Mouse (Mus musculus) CH12.LX (cell line): Measurements from ENCODE around the gene Mrps33. TPM values are rescaled to one million over a fixed set of nuclear protein-coding genes. Genes with fewer than 3 reads are reported as not detected.

Source experiments
- DNase-seq: peaks from one replicate; pipeline ENCODE4 v3.0.0-alpha.2; 2013; ENCODE audit errors: extremely low read depth
- H3K27ac ChIP-seq: 2 replicates; pipeline ENCODE4 v1.5.1; 2012; ENCODE audit warnings: low read depth, mild to moderate bottlenecking, control low read depth, moderate library complexity; ENCODE audit not compliant: insufficient read depth
- H3K27me3 ChIP-seq: replicated peaks from 2 replicates; pipeline ENCODE3; 2012; ENCODE audit warnings: inconsistent platforms
- H3K36me3 ChIP-seq, 2 experiments: replicated peaks in 1 of 2; 2 replicates each; pipeline versions ENCODE3 to v1.6.1; 2012; ENCODE audit warnings: inconsistent platforms in 1 of 2, low read length in 1 of 2, mild to moderate bottlenecking in 1 of 2, mixed read lengths in 1 of 2, moderate library complexity in 1 of 2; ENCODE audit not compliant: control insufficient read depth in 1 of 2, insufficient read depth in 1 of 2
- H3K4me1 ChIP-seq, 2 experiments: 2 replicates each; pipeline ENCODE4 v1.6.1; 2012; ENCODE audit warnings: inconsistent platforms in 1 of 2, moderate library complexity in 1 of 2; ENCODE audit not compliant: insufficient read depth in 2 of 2, control insufficient read depth in 1 of 2
- H3K4me2 ChIP-seq: 2 replicates; pipeline ENCODE4 v1.6.1; 2012; ENCODE audit warnings: low read depth, mild to moderate bottlenecking, control low read depth; ENCODE audit not compliant: poor library complexity, insufficient read depth, severe bottlenecking
- H3K4me3 ChIP-seq, 3 experiments: fragments of 150-350 bp in 1 of 3; sonication (generic) in 1 of 3; replicated peaks in 1 of 3; 2 replicates each; pipeline versions ENCODE3 to v1.5.1; 2011 to 2012; ENCODE audit warnings: low read depth in 2 of 3, low read length in 2 of 3, mild to moderate bottlenecking in 2 of 3, moderate library complexity in 2 of 3, control low read depth in 1 of 3, improper control_type of control experiment in 1 of 3, inconsistent platforms in 1 of 3, mixed read lengths in 1 of 3; ENCODE audit not compliant: poor library complexity in 1 of 3
- H3K79me2 ChIP-seq: replicated peaks from 2 replicates; pipeline ENCODE4 v1.6.1; 2012; ENCODE audit warnings: mild to moderate bottlenecking, moderate library complexity; ENCODE audit not compliant: control insufficient read depth, poor library complexity, insufficient read depth, severe bottlenecking; ENCODE audit errors: extremely low read depth
- H3K9ac ChIP-seq: 2 replicates; pipeline ENCODE4 v1.6.1; 2012; ENCODE audit warnings: low read depth, mild to moderate bottlenecking, control low read depth, moderate library complexity; ENCODE audit not compliant: insufficient read depth
- H3K9me3 ChIP-seq: replicated peaks from 2 replicates; pipeline ENCODE3; 2012; ENCODE audit warnings: low read length, inconsistent platforms, mixed read lengths
- BHLHE40 ChIP-seq: IDR thresholded peaks from 2 replicates; pipeline ENCODE4 v1.6.1; 2011; ENCODE audit warnings: mild to moderate bottlenecking, low read depth, low read length, improper control_type of control experiment
- CHD1 ChIP-seq: IDR thresholded peaks from 2 replicates; pipeline ENCODE4 v1.6.1; 2012; ENCODE audit warnings: low read depth, low read length, improper control_type of control experiment, inconsistent platforms
- CTCF ChIP-seq, 2 experiments: IDR thresholded peaks in 1 of 2; conservative IDR thresholded peaks in 1 of 2; 2 replicates each; pipeline ENCODE4 v1.5.1; 2011 to 2012; ENCODE audit warnings: low read depth in 2 of 2, low read length in 2 of 2, improper control_type of control experiment in 1 of 2, inconsistent platforms in 1 of 2, mild to moderate bottlenecking in 1 of 2, moderate library complexity in 1 of 2
- ELF1 ChIP-seq: IDR thresholded peaks from 2 replicates; pipeline ENCODE4 v1.6.1; 2014; ENCODE audit warnings: low read depth, mild to moderate bottlenecking, inconsistent platforms, low read length, improper control_type of control experiment
- ETS1 ChIP-seq: conservative IDR thresholded peaks from 2 replicates; pipeline ENCODE4 v1.6.1; 2012; ENCODE audit warnings: low read depth, mild to moderate bottlenecking, inconsistent platforms, low read length, improper control_type of control experiment, moderate library complexity
- HCFC1 ChIP-seq: IDR thresholded peaks from 2 replicates; pipeline ENCODE4 v1.6.1; 2012; ENCODE audit warnings: low read depth, mild to moderate bottlenecking, inconsistent platforms, low read length, improper control_type of control experiment
- KAT2A ChIP-seq: IDR thresholded peaks from 2 replicates; pipeline ENCODE4 v1.6.1; 2012; ENCODE audit warnings: low read length, improper control_type of control experiment, inconsistent platforms; ENCODE audit not compliant: insufficient replicate concordance
- MAX ChIP-seq: IDR thresholded peaks from 2 replicates; pipeline ENCODE4 v1.6.1; 2011; ENCODE audit warnings: low read length, improper control_type of control experiment
- NELFE ChIP-seq: IDR thresholded peaks from 2 replicates; pipeline ENCODE4 v1.6.1; 2011; ENCODE audit warnings: low read depth, low read length, improper control_type of control experiment
- NRF1 ChIP-seq: IDR thresholded peaks from 2 replicates; pipeline ENCODE4 v1.6.1; 2014; ENCODE audit warnings: low read depth, mild to moderate bottlenecking, inconsistent platforms, low read length, improper control_type of control experiment, moderate library complexity
- RCOR1 ChIP-seq: conservative IDR thresholded peaks from 2 replicates; pipeline ENCODE4 v1.6.1; 2012; ENCODE audit warnings: low read depth, mild to moderate bottlenecking, inconsistent platforms, low read length, improper control_type of control experiment
- TCF12 ChIP-seq: IDR thresholded peaks from 2 replicates; pipeline ENCODE4 v1.6.1; 2014; ENCODE audit warnings: low read depth, mild to moderate bottlenecking, inconsistent platforms, low read length, improper control_type of control experiment
- UBTF ChIP-seq: IDR thresholded peaks from 2 replicates; pipeline ENCODE4 v1.6.1; 2012; ENCODE audit warnings: low read depth, mild to moderate bottlenecking, inconsistent platforms, low read length, improper control_type of control experiment, moderate library complexity
- ZKSCAN1 ChIP-seq: IDR thresholded peaks from 2 replicates; pipeline ENCODE4 v1.6.1; 2012; ENCODE audit warnings: low read depth, inconsistent platforms, low read length, improper control_type of control experiment, borderline replicate concordance
- dilution Hi-C: fragments of 300-500 bp; cut with MboI; formaldehyde crosslinking; loops from 2 replicates; pipeline ENCODE4 v1.14.3; 2020; ENCODE audit warnings: low sequenced_read_pairs; ENCODE audit not compliant: extremely low pct_unique_long_range_greater_than_20kb, extremely low pct_ligation_motif_present
- in situ Hi-C: fragments of 300-500 bp; cut with MboI; formaldehyde crosslinking; loops from 3 replicates; pipeline ENCODE4 v1.14.3; 2019; ENCODE audit warnings: low sequenced_read_pairs, low pct_ligation_motif_present, low pct_unique_long_range_greater_than_20kb, mixed read lengths
- polyA plus RNA-seq: library from polyadenylated mRNA; unstranded; fragments of >175 nt; gene quantifications from 2 replicates; pipeline ENCODE4 v1.2.1, GENCODE M21; 2012; ENCODE audit warnings: low read depth; ENCODE audit not compliant: insufficient read length
- total RNA-seq, 2 experiments: library from RNA; depleted of rRNA; stranded (reverse); fragments of 300-350 nt in 1 of 2; fragments of >200 nt in 1 of 2; gene quantifications; 2 replicates each; pipeline ENCODE4 v1.2.3; 2012 to 2014

The Mrps33 gene
- total and polyA plus RNA-seq, 3 experiments, result 138 to 346 (median 166) TPM

- dilution Hi-C loops, result no loop called here
Measured at GRCm38 (mm10) chr6:39775029-39775428, 35.8 kb downstream of the Mrps33 start.

DNA sequence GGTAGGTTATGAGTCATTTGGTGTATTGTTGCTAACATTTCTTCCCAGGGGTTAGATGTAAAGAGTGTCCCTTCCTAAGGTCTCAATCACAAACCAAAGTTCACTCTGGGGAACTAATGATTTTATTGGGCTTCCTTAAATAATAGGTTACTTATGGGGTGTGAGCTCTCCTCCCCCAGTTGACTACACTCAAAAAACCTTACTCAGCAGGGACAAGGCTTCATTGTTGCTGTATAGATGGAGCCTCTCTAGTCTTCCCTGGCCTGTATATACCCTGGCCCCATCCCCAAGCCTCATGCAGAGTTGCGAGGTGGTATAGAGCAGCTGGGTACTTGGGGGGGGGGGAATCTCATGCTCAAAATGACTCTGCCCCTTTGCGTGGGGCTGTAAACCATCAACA, 53.6 kb downstream of the Mrps33 start:
- no peak overlapping the region for H3K4me2 ChIP-seq
- dilution Hi-C loops, result no loop called here
- peaks cover 0 to 6% of the 10 kb centered on the region in 2 experiments; a peak in 1 of 4 replicates for H3K4me1 ChIP-seq
- in situ Hi-C loops, result no loop called here
- H3K4me3 ChIP-seq, result no peak overlapping the region
- no peak overlapping the region for H3K9ac ChIP-seq
- no peak for DNase-seq
- H3K27me3 ChIP-seq, result no peaks in the 10 kb centered on the region
- no peak for TF ChIP-seq TCF12
- no peak overlapping the region for H3K27ac ChIP-seq
- H3K9me3 ChIP-seq, result no peaks in the 10 kb centered on the region
- no peaks in the 10 kb centered on the region for H3K79me2 ChIP-seq
- no peaks in the 10 kb centered on the region for H3K36me3 ChIP-seq

More at GRCm38 (mm10) chr6:39775029-39775428, 35.8 kb downstream of the Mrps33 start:
- Histone ChIP-seq H3K79me2 (no peaks in the 10 kb centered on the region), H3K9ac (no peak overlapping the region), H3K4me3 (no peak overlapping the region), H3K27ac (no peak overlapping the region), H3K27me3 (no peaks in the 10 kb centered on the region), H3K4me2 (no peak overlapping the region), H3K4me1 (no peaks in the 10 kb centered on the region), H3K9me3 (no peaks in the 10 kb centered on the region), H3K36me3 (no peaks in the 10 kb centered on the region)
- DNase-seq, result no peak
- TF ChIP-seq ELF1 (no peak), NRF1 (no peak), RCOR1 (no peak), UBTF (no peak), HCFC1 (no peak), NELFE (no peak), MAX (no peak), CHD1 (no peak), ETS1 (no peak), BHLHE40 (no peak), KAT2A (no peak), TCF12 (no peak), CTCF (conservative IDR thresholded peaks at IDR 0.05 in 1 of 2, IDR thresholded peaks at IDR 0.05 in 1 of 2; ENCODE audit: low read depth in 2 of 2, low read length in 2 of 2) (no peak), ZKSCAN1 (no peak)
- in situ Hi-C loops, result no loop called here

Other genes starting within 250 kb of the Mrps33 start
- gene Adck2, start 237.1 kb downstream of the Mrps33 start, total RNA-seq (2012; rRNA removed), result 10.1 and 16.5 TPM in 2 replicates
- 4.8 and 5.6 TPM in 2 replicates for gene Adck2, start 237.1 kb downstream of the Mrps33 start, total RNA-seq (2014; rRNA removed)
- gene Adck2, start 237.1 kb downstream of the Mrps33 start, polyA plus RNA-seq, result 15.9 and 17.7 TPM in 2 replicates
- 1.6 and 2.6 TPM in 2 replicates for gene Gm42420, start 225.2 kb downstream of the Mrps33 start, total RNA-seq (2012; rRNA removed)
- gene Gm42420, start 225.2 kb downstream of the Mrps33 start, total RNA-seq (2014; rRNA removed), result 0.66 and 1.6 TPM in 2 replicates
- 2.1 and 2.2 TPM in 2 replicates for gene Gm42420, start 225.2 kb downstream of the Mrps33 start, polyA plus RNA-seq
- 162 and 165 TPM in 2 replicates for gene Ndufb2, start 218.4 kb downstream of the Mrps33 start, total RNA-seq (2012; rRNA removed)
- gene Ndufb2, start 218.4 kb downstream of the Mrps33 start, total RNA-seq (2014; rRNA removed), result 154 and 225 TPM in 2 replicates
- 90.9 and 96.4 TPM in 2 replicates for gene Ndufb2, start 218.4 kb downstream of the Mrps33 start, polyA plus RNA-seq
- 9.7 and 9.8 TPM in 2 replicates for gene Braf, start 85.5 kb downstream of the Mrps33 start, total RNA-seq (2012; rRNA removed)
- 10.9 and 11.2 TPM in 2 replicates for gene Braf, start 85.5 kb downstream of the Mrps33 start, total RNA-seq (2014; rRNA removed)
- 15.7 and 21.8 TPM in 2 replicates for gene Braf, start 85.5 kb downstream of the Mrps33 start, polyA plus RNA-seq
- gene Tmem178b, start 62.3 kb upstream of the Mrps33 start, total RNA-seq (2012; rRNA removed), result not detected in 2 replicates
- gene Tmem178b, start 62.3 kb upstream of the Mrps33 start, total RNA-seq (2014; rRNA removed), result not detected in 2 replicates
- gene Tmem178b, start 62.3 kb upstream of the Mrps33 start, polyA plus RNA-seq, result not detected in 2 replicates